Mouse (Mus musculus) embryo, embryonic 9.5 days (tissue): ENCODE results near the gene R3hdml.
"Not testable (repeated sequence)": the region's sequence is repeated elsewhere in the genome, so short reads cannot be mapped to it uniquely, and the experiment has no call there.

Source experiments
- DNase-seq: peaks from one replicate; pipeline ENCODE4 v3.0.0-alpha.2; 2017; ENCODE audit errors: extremely low spot score

R3hdml gene

DNA sequence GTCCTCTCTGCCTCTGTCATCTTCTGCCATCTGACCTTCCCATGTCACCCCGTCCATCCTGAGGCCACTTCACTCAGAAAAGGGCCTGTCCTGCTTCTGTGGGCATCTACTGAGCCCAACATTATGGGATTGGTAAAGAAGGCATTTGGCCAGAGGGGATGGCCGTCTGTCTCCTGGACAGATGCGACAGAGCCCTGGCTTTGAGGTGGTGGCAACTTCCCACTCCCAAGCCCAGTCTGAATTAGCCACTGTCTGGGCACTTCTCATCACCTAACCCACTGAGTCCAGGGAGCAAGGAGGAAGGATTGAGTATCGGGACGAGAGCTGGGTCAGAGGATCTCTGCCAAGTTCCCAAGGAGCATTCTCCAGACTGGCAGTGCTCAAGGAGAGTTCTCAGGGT lies at the start of gene R3hdml:
Gene R3hdml (plus strand): TSS at position 301 of the 400 bp plus-strand sequence.
- no peak for DNase-seq

DNA sequence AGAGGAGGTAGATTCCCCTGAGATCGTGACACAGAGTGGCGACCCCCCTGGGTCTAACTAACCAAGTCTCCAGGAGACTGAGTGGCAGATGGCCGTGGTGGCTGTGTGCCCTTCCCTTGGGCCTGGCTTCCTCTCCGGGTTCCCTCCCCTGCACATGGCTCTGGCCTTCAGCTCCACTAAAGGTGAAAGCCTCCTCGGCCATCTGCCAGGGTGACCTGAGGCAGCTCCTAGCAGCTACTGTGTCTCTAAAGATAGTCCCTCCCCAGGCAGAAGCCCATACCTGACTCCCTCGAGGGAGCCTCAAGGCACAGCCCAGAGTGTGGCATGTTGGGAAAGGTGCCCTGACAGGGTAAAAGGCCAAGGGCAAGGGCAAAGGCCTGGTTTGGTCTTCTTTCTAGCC lies 48.6 kb upstream of the R3hdml start:
- no peak for DNase-seq

DNA sequence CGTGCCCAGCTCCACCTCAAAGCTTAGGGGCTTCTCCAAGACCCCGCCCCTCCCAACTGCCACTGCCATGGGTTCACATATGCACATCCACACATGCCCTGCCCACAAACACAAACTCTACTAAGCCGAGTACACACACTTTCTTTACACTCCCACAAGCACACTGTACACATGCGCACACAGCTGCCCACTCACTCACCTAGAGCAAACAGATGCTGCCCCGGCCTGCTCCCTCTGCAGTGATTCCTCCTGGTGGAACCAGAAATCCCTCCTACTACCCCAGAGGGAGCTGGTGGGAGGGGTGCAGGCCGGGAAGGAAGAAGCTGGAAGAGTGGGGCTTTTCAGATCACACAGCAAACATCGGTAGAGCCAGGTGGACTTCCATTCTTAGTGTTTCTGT lies 48.1 kb upstream of the R3hdml start:
- no peak for DNase-seq

DNA sequence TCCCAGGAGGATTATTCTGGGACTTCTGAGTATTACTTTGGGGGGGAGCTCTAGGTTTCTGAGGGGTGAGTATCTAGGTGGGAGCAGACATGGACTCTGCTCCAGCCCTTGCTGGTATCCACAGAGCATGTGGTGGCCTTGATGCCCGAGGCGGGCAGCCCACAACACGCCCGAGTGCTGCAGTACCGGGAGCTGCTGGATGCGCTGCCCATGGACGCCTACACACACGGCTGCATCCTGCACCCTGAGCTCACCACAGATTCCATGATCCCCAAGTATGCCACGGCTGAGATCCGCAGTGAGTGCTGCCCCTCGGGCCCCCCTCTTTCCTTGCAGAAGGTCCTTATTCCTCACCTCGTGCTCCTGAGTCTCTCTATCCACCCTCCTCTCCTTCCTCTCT lies 44.7 kb upstream of the R3hdml start:
- DNase-seq, result no peak

DNA sequence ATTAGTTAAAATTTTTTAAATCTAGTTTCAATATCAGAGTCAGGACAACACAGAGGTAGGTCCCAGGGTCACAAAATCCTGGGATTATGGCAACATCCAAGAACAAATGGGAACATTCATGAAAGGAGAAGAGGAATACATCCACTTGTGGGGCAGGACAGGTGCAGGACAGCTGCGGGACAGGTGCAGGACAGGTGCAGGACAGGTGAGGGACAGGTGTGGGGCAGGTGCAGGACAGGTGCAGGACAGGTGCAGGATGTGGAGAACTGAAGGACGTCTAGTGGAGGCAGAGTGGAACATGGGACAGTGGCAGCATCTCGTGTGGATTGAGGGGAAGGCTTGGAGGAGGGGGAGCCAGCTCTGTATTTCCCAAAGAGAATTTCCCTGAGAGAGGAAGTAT lies 42.8 kb upstream of the R3hdml start:
- DNase-seq, result no peak

GRCm38 (mm10) chr2:163450668-163451295 lies 41.3 kb upstream of the R3hdml start:
- DNase-seq, result no peak

DNA sequence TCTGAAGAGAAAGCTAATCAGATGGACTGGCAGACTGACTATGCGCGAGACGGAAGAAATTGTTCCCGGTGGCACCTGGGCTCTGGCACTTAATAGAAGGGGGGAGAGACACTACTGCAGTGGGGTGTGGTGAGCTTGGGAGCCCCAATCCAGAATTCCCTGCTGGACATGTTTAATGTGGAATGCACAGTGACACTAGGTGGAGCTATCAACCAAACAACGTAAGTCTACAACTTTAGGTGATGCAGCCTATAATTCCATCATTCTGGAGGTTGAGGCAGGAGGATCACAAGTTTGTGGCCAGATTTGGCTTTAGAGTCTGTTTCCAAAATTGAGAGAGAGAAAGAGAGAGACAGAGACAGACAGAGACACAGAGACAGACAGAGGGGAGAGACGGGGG lies 39.4 kb upstream of the R3hdml start:
- DNase-seq, result no peak

GRCm38 (mm10) chr2:163453378-163453777 lies 38.7 kb upstream of the R3hdml start:
- DNase-seq, result no peak

DNA sequence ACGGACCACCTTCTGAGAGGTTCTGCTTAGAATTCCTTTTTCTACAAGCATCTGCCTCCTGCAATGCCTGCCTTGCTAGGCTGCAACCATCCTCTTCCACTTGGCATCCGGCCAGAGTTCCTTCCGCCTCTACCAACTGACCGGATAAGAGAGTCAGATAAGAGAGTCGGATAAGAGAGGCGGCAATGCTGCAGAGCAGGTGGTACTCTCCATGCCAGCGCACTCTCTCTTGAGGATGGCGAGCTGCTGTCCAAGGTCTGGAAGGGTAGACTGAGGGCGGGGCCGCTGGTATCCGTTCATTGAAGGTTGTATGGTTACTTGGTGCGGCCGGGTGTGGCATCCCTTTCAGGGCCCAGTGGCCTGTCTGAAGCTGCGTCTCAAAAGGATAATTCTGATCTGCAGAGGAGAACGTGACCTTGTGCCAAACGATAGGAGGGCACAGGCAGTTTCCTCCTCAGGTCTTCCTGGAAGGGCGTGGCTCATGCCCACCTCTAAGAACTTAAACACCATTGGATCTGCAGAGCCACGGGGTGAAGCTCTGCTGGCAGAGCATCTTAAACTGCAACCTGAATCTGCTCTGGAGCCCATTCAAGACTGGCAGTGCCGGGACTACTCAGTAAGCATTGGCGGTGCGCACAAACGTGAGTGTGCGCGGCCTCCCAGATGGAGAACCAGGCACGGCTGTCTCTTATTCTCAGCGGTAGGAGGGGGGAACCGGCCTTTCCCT lies 33.4 kb upstream of the R3hdml start:
- no peak for DNase-seq

DNA sequence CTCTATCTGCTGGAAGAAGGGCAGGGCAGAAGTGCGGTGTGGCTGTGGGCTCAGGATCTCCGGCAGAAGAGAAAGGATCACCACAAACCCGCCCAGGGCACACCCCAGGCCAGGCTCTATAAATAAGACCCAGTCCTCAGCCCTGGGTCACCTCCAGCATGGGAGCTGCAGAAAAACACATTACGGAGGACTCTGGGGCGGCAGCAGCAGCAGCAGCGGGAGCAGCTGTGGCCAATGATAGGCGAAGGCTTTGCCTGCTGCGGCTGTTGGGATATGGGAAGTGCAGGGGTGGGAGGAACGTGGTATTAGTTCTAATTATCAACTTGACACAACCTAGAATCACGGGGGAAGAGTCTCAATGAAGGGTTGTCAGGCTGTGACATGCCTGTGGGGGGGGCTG lies 32.7 kb upstream of the R3hdml start:
- DNase-seq, result no peak

GRCm38 (mm10) chr2:163460622-163461021 lies 31.5 kb upstream of the R3hdml start:
- no peak for DNase-seq

DNA sequence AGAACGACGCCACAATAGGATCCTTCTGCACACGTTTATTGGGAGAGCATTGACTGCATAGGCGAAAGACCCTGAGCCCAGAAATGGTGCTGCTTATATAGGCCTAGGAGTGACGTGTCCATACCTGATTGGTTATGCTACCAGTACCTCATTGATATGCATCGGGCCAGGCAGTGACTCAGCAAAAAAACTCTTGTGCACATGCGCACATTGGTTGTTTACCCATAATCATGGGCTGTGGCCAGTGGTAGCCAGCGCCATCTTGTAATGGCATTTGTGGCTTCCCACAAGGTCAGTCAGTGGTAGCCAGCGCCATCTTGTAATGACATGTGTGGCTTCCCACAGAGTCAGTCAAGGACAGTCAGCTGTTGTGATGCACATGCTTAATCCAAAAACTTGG lies 30.8 kb upstream of the R3hdml start:
- DNase-seq, result not testable (repeated sequence)

GRCm38 (mm10) chr2:163462386-163462785 lies 29.7 kb upstream of the R3hdml start:
- no peak for DNase-seq

DNA sequence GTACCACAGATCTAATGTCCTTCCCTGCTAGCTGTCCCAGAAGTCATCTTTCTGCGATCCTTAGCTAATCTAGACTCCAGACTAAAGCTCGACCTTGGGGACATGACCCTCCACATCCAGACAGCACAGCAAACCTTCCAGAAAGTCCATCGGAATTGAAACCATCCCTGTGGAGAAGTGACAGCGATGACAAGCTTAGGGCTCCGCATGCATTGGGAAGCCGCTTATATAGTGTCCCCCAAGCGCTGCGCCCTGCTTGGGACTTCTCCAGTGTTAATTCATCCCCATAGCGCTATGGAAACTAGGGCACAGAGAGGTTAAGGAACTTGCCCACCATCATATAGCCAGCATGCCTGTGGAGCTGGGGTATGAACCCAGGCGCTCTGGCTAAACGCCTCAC lies 29.3 kb upstream of the R3hdml start:
- no peak for DNase-seq

DNA sequence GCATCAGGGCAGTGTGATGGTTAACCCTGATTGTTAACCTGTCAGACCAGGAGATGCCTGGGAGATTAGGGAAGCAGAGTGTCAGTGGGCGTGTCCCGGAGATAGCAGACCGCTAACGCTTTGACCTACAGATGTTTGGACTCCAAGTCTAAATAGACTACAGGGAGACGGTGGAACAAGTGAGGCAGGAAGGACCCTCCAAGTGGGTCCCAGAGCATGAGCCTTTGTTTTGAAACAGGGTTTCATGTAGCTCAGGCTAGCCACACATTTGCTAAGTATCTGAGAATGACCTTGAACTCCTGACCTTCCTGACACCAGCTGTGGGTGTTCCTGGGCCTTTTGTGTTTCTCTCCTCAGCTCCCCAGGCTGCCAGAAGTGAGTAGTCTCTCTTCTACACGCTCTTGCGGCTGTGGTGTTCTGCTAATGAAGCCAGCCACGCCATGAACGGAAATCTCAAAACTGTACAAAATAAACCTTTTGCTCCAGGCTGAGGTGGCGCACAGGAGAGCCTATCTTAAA lies 28.8 kb upstream of the R3hdml start:
- DNase-seq, result no peak

DNA sequence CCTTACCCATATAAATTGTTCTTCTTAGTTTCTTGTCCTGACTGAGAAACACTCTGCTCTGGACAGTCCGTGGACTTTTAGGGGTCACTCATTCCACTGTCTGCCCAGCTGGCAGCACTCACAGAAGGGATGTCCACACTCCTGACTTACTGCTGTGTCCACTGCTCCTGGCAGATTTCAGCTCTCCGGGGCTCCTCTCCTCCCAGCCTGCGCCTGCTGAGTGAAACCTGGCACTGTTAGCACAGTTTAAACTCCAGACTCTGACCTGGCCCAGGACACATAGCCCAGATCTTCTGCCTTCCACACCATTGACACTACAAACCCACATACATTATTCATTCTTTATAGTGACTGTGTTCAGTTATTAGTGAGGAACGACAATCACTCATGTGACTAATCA lies 28.1 kb upstream of the R3hdml start:
- no peak for DNase-seq

GRCm38 (mm10) chr2:163464562-163464961 lies 27.6 kb upstream of the R3hdml start:
- DNase-seq, result no peak

GRCm38 (mm10) chr2:163466771-163467170 lies 25.3 kb upstream of the R3hdml start:
- DNase-seq, result no peak

- DNase-seq, result no peak
Observed at GRCm38 (mm10) chr2:163467585-163467984, 24.5 kb upstream of the R3hdml start.

DNA sequence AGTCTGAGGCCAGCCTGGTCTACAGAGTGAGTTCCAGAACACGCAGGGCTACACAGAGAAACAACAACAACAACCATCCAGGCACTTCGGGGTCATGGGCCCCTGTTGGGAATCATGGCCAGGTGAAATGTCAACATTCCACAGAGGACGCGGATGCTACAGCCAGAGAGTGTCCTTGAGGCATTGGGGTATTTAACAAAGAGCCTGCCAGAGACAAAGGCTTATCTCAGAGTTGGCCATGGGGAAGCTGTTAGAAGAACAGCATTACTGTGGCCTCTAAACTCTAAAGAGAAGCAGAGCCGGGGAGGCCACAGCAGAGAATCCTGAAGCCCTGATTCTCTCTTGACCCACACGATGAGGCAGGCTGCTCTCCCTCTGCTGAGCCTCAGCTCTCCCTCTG lies 23.3 kb upstream of the R3hdml start:
- DNase-seq, result no peak

GRCm38 (mm10) chr2:163469711-163470110 lies 22.4 kb upstream of the R3hdml start:
- no peak for DNase-seq

DNA sequence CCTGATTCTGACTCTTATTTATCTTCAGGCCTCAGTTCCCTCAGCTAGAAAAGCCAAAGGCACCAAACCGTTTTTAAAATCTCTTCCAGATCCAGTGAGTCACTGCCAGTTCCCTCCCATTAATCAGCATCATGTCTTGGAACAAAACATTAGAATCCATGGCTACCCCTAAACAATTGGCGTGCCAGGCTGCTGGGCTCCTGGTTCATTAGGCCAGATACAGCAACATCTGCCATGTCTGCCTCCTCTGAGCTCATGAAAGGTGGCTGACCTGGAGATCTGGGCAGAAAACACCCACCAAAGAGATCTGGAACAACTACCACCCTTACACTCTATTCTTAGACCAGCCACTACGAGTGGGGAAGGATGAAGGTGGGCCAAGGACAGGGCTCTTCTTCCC lies 21.0 kb upstream of the R3hdml start:
- no peak for DNase-seq

DNA sequence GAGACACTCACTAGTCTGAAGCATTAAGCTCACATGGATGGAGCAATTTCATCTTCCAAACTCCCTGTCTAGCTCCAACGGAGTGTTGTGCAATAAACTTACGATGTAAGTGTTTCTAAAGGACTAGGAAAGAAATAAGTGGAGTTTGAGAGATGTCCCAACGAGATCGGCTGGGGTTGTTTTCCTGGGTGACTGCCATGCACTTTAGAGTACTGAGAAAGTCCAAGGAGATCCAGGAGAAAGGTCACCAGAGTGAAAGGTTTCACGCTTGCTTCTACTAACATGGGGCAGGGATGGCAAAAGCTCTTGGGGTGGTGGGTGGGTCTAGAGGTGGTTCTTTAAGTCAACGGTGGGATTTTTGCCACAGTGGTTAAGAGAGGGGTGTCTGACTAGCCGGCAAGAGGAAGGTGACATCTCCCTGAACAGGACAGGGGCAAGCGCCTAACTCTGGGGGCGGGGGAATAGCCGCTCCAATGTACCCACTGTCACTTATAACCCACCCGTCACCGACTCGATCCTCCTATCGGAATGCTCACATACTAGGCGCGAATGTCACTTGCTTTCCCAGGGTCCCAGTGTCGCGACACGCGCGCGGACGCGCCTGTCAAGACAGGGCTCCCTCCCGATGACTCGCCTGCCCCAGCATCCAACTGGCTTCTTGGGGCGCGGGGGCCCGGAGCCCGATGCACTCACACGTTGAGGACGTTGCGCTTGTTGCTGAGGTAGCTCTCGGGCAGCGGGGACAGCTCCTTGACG lies 20.2 kb upstream of the R3hdml start:
- no peak for DNase-seq
